Mouse (Mus musculus) retina, postnatal 1 day (tissue): ENCODE measurements at regions not wholly inside any gene's neighbourhood (a gene's known extent, or its start where the extent isn't known, plus 50 kb on each side); places are given as distances from the start of the nearest gene placed in this dataset.
A peak's percentile ranks its signal among the peaks of the same experiment; 100 is the strongest.

Experiments used
- DNase-seq: peaks from one replicate; pipeline ENCODE4 v3.0.0-alpha.2; 2012

GRCm38 (mm10) chr8:99870850-99871249 is 454.6 kb upstream of the Cdh8 start:
- DNase-seq: peak; percentile 4
